Mouse (Mus musculus): Measurements from ENCODE around the gene Lmbr1l. TPM values are rescaled to one million over a fixed set of nuclear protein-coding genes. Genes with fewer than 3 reads are reported as not detected.
A peak's percentile ranks its signal among the peaks of the same experiment; 100 is the strongest.

Gene Lmbr1l
- polyA plus RNA-seq, 1 experiment: not detected

DNA sequence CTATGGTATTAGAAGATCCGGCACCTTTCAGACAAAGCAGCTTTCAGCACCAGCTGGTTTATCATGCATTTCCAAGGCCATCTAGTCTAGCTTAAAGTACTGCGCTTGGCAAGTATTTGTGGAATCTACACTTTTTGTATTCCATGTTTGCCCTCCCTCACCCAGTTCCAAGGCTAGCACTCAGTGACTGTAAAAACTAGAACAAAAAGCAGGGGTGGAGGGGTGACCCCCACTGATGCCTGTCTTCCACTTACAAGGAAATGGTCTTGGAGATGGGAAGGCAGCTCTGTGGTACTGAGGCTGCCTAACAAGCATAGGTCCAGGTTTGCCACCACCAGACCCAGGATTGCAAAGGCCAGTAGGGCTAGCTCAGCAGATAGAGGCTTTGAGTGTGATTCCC, 15.4 kb downstream of the Lmbr1l start:
- Histone ChIP-seq H3K27ac (ENCODE audit: insufficient read depth, low read depth, low read length) (no peak overlapping the region), H3K4me1 (ENCODE audit: control insufficient read depth, insufficient read depth, low read length) (peaks cover 6% of the 10 kb centered on the region), H3K4me3 (ENCODE audit: insufficient read depth, low read depth, low read length) (no peak overlapping the region)
- 90% methylated on average over 2 of the region's 2 CpGs for WGBS
- TF ChIP-seq CTCF (IDR thresholded peaks at IDR 0.05; ENCODE audit: insufficient read depth, low read depth, low read length): no peak
- TF ChIP-seq POLR2A (IDR thresholded peaks at IDR 0.05; ENCODE audit: insufficient read depth, low read depth, low read length): no peak

DNA sequence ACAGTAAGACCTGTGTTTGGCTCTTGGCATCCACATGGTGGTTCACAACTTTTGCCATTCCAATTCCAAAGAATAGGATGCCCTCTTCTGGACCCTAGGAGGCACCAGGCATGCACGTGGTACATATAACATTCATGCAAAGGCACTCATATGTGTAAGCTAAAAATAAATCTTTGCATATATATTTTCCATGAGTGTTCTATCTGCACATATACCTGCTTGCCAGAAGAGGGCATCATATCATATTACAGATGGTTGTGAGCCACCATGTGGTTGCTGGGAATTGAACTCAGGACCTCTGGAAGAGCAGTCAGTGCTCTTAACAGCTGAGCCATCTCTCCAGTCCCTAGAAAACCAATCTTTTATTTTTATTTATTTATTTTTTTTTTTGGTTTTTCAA, 16.5 kb downstream of the Lmbr1l start:
- no peak for TF ChIP-seq POLR2A (IDR thresholded peaks at IDR 0.05; ENCODE audit: insufficient read depth, low read depth, low read length)
- TF ChIP-seq CTCF (IDR thresholded peaks at IDR 0.05; ENCODE audit: insufficient read depth, low read depth, low read length): no peak
- H3K4me3 ChIP-seq (ENCODE audit: insufficient read depth, low read depth, low read length): no peak overlapping the region
- no peak overlapping the region for H3K27ac ChIP-seq (ENCODE audit: insufficient read depth, low read depth, low read length)
- H3K4me1 ChIP-seq (ENCODE audit: control insufficient read depth, insufficient read depth, low read length): peaks cover 6% of the 10 kb centered on the region
- 65% methylated on average over 1 of the region's 1 CpGs for WGBS

GRCm38 (mm10) chr15:98897928-98898800, 19.9 kb downstream of the Lmbr1l start, which contains the start of gene Dhh:
TSS of gene Dhh (minus strand) at chr15:98898540.
- H3K4me3 ChIP-seq (ENCODE audit: insufficient read depth, low read depth, low read length): no peak within 1 kb of the TSS
- WGBS: 3% methylated on average over 41 of the region's 41 CpGs
- peaks cover 30% of the 10 kb centered on the region for H3K4me1 ChIP-seq (ENCODE audit: control insufficient read depth, insufficient read depth, low read length)
- TF ChIP-seq POLR2A (IDR thresholded peaks at IDR 0.05; ENCODE audit: insufficient read depth, low read depth, low read length) (no peak), CTCF (IDR thresholded peaks at IDR 0.05; ENCODE audit: insufficient read depth, low read depth, low read length) (no peak)
- no peak within 1 kb of the TSS for H3K27ac ChIP-seq (ENCODE audit: insufficient read depth, low read depth, low read length)

DNA sequence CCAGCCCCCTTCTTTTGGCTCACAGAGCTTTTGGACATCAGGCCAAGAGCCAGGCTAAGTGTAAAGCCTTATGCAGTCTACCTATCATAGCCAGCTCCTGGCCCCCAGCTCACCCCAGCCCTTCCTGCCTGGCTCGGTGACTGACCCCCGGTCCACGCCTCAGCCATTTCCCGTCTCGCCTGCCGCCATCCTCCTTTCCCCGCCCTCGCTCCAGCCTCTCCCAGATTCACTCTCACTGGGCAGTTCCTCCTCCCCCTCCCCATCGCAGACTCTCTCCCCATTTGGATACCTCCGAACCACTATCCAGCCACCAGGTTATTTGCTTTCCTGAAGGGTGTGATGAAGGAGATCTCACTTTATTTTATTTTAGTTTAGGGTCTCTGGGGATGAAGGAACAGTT, 20.5 kb downstream of the Lmbr1l start:
- H3K4me1 ChIP-seq (ENCODE audit: control insufficient read depth, insufficient read depth, low read length): peaks cover 30% of the 10 kb centered on the region
- TF ChIP-seq POLR2A (IDR thresholded peaks at IDR 0.05; ENCODE audit: insufficient read depth, low read depth, low read length): no peak
- no peak for TF ChIP-seq CTCF (IDR thresholded peaks at IDR 0.05; ENCODE audit: insufficient read depth, low read depth, low read length)
- WGBS: 29% methylated on average over 10 of the region's 10 CpGs
- H3K4me3 ChIP-seq (ENCODE audit: insufficient read depth, low read depth, low read length): no peak overlapping the region
- H3K27ac ChIP-seq (ENCODE audit: insufficient read depth, low read depth, low read length): no peak overlapping the region

DNA sequence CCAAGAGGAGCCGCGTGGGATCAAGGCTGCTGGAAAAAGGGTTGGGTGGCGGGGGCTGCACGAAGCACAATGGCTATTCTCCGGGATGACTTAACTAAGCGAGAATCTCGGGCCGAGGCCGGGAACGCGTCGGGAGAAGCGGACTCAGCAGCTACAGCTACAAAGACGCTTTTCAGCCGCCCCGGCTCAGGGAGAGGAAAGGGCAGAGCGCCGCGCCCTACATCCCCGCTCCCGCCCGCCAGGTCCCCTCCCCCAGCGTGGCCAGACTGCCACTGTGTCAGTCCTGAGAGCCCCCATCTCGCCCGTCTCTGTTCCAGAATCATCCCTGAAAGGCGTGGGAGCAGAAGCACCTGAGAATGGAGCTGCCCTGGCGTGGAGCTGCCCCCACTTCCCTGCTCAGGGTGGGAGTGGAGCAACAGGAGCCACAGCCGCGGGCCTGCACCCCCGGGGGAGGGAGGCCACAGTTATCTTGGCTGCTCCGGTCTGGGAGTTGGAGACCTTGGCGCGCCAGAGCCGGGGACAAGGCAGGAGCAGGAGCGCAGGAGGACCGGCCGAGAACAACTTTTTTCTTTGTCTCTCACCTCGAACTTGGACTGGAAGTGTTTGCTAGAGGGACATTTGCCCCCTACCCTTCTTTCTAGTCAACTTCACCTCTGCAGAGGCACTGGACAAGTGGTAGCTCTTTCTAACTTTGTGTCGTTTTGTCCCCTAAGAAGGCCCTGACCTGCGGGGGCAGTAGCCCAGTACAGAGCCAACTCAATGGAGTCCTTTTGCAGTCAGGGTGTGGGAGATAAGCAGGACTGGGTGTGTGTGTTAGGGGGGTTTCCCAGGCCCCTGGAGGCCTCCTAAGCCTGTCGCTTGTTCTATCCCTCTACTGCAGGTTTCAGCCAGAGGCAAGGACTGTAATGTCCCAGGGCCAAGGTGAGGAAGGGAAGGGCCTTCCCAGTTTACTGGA, 22.1 kb downstream of the Lmbr1l start:
- peaks cover 32% of the 10 kb centered on the region for H3K4me1 ChIP-seq (ENCODE audit: control insufficient read depth, insufficient read depth, low read length)
- H3K4me3 ChIP-seq (ENCODE audit: insufficient read depth, low read depth, low read length): peak overlapping the region; percentile 1
- 13% methylated on average over 41 of the region's 41 CpGs for WGBS
- H3K27ac ChIP-seq (ENCODE audit: insufficient read depth, low read depth, low read length): no peak overlapping the region
- TF ChIP-seq POLR2A (IDR thresholded peaks at IDR 0.05; ENCODE audit: insufficient read depth, low read depth, low read length) (no peak), CTCF (IDR thresholded peaks at IDR 0.05; ENCODE audit: insufficient read depth, low read depth, low read length) (no peak)

DNA sequence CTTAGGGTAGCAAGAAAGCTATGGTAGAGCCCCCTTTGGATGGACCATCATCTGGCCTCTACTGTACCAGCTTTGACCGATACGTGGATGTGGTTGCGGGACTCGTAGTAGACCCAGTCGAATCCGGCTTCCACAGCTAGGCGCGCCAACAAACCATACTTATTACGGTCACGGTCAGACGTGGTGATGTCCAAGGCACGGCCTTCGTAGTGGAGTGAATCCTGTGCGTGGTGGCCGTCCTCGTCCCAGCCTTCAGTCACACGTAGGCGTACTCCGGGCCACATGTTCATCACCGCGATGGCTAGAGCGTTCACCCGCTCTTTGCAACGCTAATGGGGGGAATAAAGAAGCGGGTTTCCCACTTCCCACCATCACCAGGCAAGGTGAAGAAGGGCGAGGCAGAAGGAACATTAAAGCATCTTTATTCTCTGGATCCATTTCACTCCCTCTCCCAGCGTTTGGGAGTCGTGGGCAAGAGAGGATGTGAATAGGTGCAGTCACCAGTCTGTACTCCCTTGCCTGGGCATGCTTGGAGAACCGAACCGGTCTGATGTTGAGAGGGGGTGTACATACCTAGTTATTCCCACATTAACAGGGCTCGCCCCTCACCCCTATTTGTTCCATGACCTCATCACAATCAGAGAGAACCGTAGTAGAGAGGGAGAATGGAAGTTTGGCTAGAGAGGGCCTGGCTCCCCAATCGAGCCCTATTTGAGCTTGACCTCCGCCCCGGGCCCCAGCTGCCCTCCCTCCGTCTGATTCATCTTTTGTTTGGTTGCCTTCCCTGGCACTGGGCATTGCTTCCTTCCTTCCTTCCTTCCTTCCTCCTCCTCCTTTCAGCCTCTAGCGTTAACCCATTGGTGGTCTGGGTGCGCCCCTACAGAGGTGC, 23.0 kb downstream of the Lmbr1l start:
- Histone ChIP-seq H3K4me3 (ENCODE audit: insufficient read depth, low read depth, low read length) (peak overlapping the region; percentile 1; the same call in 1 of the 2 replicates), H3K27ac (ENCODE audit: insufficient read depth, low read depth, low read length) (no peak overlapping the region), H3K4me1 (ENCODE audit: control insufficient read depth, insufficient read depth, low read length) (peaks cover 32% of the 10 kb centered on the region)
- 25% methylated on average over 38 of the region's 38 CpGs for WGBS
- no peak for TF ChIP-seq CTCF (IDR thresholded peaks at IDR 0.05; ENCODE audit: insufficient read depth, low read depth, low read length)
- TF ChIP-seq POLR2A (IDR thresholded peaks at IDR 0.05; ENCODE audit: insufficient read depth, low read depth, low read length): no peak

DNA sequence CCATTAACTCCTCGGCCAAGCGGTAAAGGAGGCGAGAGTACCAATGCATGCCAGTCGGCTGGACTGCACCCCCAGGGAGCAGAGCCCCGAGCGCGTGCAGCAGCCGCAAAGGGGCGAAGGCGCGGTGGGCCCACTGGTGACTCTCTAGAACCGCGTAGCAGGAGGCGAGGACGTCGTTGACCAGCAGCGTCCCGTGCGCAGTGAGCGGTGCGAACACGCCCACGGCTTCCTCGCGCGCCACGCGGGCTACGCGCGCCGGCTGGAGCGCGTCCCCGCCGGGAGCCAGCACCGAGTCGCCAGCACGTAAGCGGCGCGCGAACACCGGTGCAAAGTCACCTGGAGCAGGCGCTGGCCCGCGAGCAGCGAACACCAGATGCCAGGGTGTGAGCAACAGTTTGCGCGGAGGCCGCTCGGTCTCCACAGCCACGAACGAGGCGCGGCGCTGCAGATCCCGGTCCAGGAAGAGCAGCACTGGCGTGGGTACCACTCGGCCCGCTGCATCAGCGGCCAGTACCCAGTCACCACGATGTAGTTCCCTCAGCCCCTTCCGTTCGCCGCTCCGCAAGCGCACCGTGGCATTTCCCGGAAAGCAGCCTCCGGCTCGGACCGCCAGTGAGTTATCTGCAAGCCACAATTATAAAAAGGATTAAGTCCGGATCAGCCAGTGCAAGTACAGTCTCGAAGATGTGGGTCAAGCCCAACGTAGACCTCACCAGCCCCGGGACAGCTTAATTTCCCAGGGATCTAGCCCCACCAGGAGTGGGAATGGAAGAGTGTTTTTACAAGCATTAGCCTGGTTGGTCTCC, 23.9 kb downstream of the Lmbr1l start, which contains the start of gene Rhebl1:
Gene Rhebl1 (minus strand): TSS at position 601 of the 806 bp plus-strand sequence.
- WGBS: under 1% methylated on average over 77 of the region's 77 CpGs
- peak within 1 kb of the TSS; percentile 44 for H3K4me3 ChIP-seq (ENCODE audit: insufficient read depth, low read depth, low read length)

More for the DNA sequence above, 23.9 kb downstream of the Lmbr1l start, which contains the start of gene Rhebl1:
- Histone ChIP-seq H3K4me1 (ENCODE audit: control insufficient read depth, insufficient read depth, low read length) (peaks cover 32% of the 10 kb centered on the region), H3K27ac (ENCODE audit: insufficient read depth, low read depth, low read length) (no peak within 1 kb of the TSS)
- TF ChIP-seq CTCF (IDR thresholded peaks at IDR 0.05; ENCODE audit: insufficient read depth, low read depth, low read length): peak; percentile 17; the same call in 1 of the 2 replicates
- TF ChIP-seq POLR2A (IDR thresholded peaks at IDR 0.05; ENCODE audit: insufficient read depth, low read depth, low read length): no peak
